Mouse (Mus musculus) G1E (cell line): ENCODE results near the gene Nsd2. TPM values are rescaled to one million over a fixed set of nuclear protein-coding genes. Genes with fewer than 3 reads are reported as not detected.

Experiments used
- ATAC-seq: 2 replicates; pipeline ENCODE4 v1.8.0; 2016; ENCODE audit warnings: mild to moderate bottlenecking; ENCODE audit not compliant: insufficient number of reproducible peaks, poor library complexity, low FRiP score, severe bottlenecking; ENCODE audit errors: extremely low read depth
- DNase-seq: peaks from one replicate; pipeline ENCODE4 v3.0.0; 2012; ENCODE audit warnings: low spot score
- H3K27me3 ChIP-seq: 2 replicates; pipeline ENCODE4 v1.6.1; 2012; ENCODE audit warnings: mild to moderate bottlenecking, low read length, inconsistent platforms; ENCODE audit not compliant: insufficient read depth
- H3K36me3 ChIP-seq: replicated peaks from 2 replicates; pipeline ENCODE3; 2012; ENCODE audit warnings: mild to moderate bottlenecking, inconsistent platforms
- H3K4me1 ChIP-seq: 2 replicates; pipeline ENCODE4 v1.6.1; 2012; ENCODE audit warnings: low read depth, low read length, inconsistent platforms, mixed read lengths; ENCODE audit not compliant: insufficient read depth
- H3K4me3 ChIP-seq: 2 replicates; pipeline ENCODE4 v1.5.1; 2012; ENCODE audit warnings: low read depth, mild to moderate bottlenecking, inconsistent platforms, low read length, moderate library complexity, mixed read lengths
- H3K9me3 ChIP-seq: replicated peaks from 2 replicates; pipeline ENCODE4 v1.6.1; 2012; ENCODE audit warnings: inconsistent platforms
- CTCF ChIP-seq: IDR thresholded peaks from 2 replicates; pipeline ENCODE4 v1.5.1; 2012; ENCODE audit warnings: low read depth, low read length, inconsistent platforms, mixed read lengths
- GATA1 ChIP-seq: IDR thresholded peaks from 2 replicates; pipeline ENCODE4 v1.6.1; 2012; ENCODE audit warnings: borderline replicate concordance, low read length, inconsistent platforms, mixed read lengths
- GATA2 ChIP-seq: IDR thresholded peaks from 2 replicates; pipeline ENCODE4 v1.6.1; 2012; ENCODE audit warnings: low read depth, low read length, inconsistent platforms, borderline replicate concordance
- POLR2AphosphoS5 ChIP-seq: IDR thresholded peaks from 2 replicates; pipeline ENCODE4 v1.6.1; 2012; ENCODE audit warnings: low read depth, low read length, inconsistent platforms; ENCODE audit not compliant: insufficient replicate concordance
- TAL1 ChIP-seq: conservative IDR thresholded peaks from 2 replicates; pipeline ENCODE4 v1.6.1; 2012; ENCODE audit warnings: low read depth, low read length, inconsistent platforms, mixed read lengths
- polyA plus RNA-seq: library from polyadenylated mRNA; stranded (reverse); fragments of >175 nt; gene quantifications from 2 replicates; pipeline ENCODE4 v1.2.3, GENCODE M21; 2012
- total RNA-seq, 2 experiments: library from RNA; stranded (forward) in 1 of 2; stranded (reverse) in 1 of 2; fragments of 200-1000 nt in 1 of 2; fragments of >200 nt in 1 of 2; fragmentation: Nextera tagmentation in 1 of 2; gene quantifications; 2 replicates each; pipeline ENCODE4 v1.2.3; 2014 to 2017

Nsd2 gene
- total and polyA plus RNA-seq, 3 experiments = 15.5 to 129 (median 99.6) TPM

- H3K27me3 ChIP-seq = no peaks in the 10 kb centered on the region
- no peaks in the 10 kb centered on the region for H3K9me3 ChIP-seq
- no peaks in the 10 kb centered on the region for H3K4me1 ChIP-seq
- H3K4me3 ChIP-seq = no peak overlapping the region
- no peak for DNase-seq
- TF ChIP-seq GATA2 = no peak
- no peak for TF ChIP-seq POLR2AphosphoS5
- no peak for TF ChIP-seq CTCF
- TF ChIP-seq GATA1 = no peak
- TF ChIP-seq TAL1 = no peak
- no peak for ATAC-seq
- peaks cover 89% of the 10 kb centered on the region for H3K36me3 ChIP-seq
Observed at GRCm38 (mm10) chr5:33857693-33858092, 37.2 kb downstream of the Nsd2 start.

DNA sequence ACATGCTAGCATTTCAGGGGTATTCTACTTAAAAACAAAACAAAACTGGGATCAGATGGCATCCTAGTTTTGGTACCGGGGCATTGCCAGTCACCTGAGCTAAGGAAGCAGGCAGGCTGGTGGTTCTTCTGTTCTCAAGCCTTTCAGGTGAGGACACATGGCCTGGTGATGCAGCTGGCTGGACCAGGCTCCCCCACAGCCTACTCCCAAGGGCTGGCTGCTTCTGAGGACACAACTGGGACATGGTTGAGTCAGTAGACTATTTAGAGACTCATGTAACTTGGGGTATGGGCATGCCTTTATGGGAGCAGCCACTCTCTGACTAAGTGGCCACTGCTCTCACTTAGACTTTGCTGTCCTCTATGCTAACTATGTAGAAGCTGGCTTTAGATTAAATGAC is 54.9 kb downstream of the Nsd2 start:
- Histone ChIP-seq H3K36me3 (peaks cover 88% of the 10 kb centered on the region), H3K9me3 (no peaks in the 10 kb centered on the region), H3K27me3 (no peaks in the 10 kb centered on the region), H3K4me1 (peaks cover 2% of the 10 kb centered on the region; the same call in 1 of the 2 replicates), H3K4me3 (no peak overlapping the region)
- no peak for ATAC-seq
- no peak for TF ChIP-seq GATA2
- DNase-seq = no peak

- Histone ChIP-seq H3K36me3 (peaks cover 96% of the 10 kb centered on the region), H3K4me3 (no peak overlapping the region), H3K9me3 (no peaks in the 10 kb centered on the region), H3K4me1 (no peaks in the 10 kb centered on the region), H3K27me3 (no peaks in the 10 kb centered on the region)
- DNase-seq (no peak), ATAC-seq (no peak)
- no peak for TF ChIP-seq TAL1
- no peak for TF ChIP-seq GATA2
- no peak for TF ChIP-seq CTCF
- no peak for TF ChIP-seq POLR2AphosphoS5
- TF ChIP-seq GATA1 = no peak
Observed at GRCm38 (mm10) chr5:33881118-33881517, 60.6 kb downstream of the Nsd2 start.

GRCm38 (mm10) chr5:33893406-33893805 is 72.9 kb downstream of the Nsd2 start:
- Histone ChIP-seq H3K4me3 (no peak overlapping the region), H3K27me3 (no peaks in the 10 kb centered on the region), H3K36me3 (peaks cover 96% of the 10 kb centered on the region), H3K9me3 (no peaks in the 10 kb centered on the region), H3K4me1 (no peaks in the 10 kb centered on the region)
- DNase-seq = no peak
- TF ChIP-seq GATA1 (no peak), TAL1 (no peak), POLR2AphosphoS5 (no peak), CTCF (no peak), GATA2 (no peak)
- no peak for ATAC-seq

GRCm38 (mm10) chr5:33895116-33895515 is 74.6 kb downstream of the Nsd2 start:
- Histone ChIP-seq H3K4me1 (no peaks in the 10 kb centered on the region), H3K36me3 (peaks cover 99% of the 10 kb centered on the region), H3K27me3 (no peaks in the 10 kb centered on the region), H3K9me3 (no peaks in the 10 kb centered on the region), H3K4me3 (no peak overlapping the region)
- ATAC-seq (no peak), DNase-seq (no peak)
- TF ChIP-seq CTCF = no peak
- no peak for TF ChIP-seq POLR2AphosphoS5
- TF ChIP-seq TAL1 = no peak
- TF ChIP-seq GATA2 = no peak
- no peak for TF ChIP-seq GATA1

DNA sequence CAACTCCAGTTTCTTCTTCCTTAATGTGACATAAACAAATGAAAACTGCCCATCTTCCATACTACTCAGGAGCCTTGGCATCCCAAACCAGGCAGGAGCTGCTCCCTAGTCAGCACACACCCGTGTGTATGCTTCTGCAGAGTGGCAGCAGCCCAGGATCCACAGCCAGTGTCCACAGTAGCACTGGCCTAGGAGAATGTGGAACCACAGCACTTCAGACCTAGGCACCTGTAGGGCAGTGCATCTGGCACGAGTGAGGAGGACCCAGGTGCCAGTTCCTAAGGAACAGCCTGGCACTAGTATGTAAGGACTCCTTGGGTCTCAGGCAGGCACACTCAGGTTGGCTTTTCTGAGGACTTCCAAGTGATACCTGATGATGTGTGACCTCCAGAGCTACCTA is 76.6 kb downstream of the Nsd2 start:
- Histone ChIP-seq H3K36me3 (peaks cover 99% of the 10 kb centered on the region), H3K4me3 (no peak overlapping the region), H3K27me3 (no peaks in the 10 kb centered on the region), H3K9me3 (no peaks in the 10 kb centered on the region), H3K4me1 (no peaks in the 10 kb centered on the region)
- TF ChIP-seq CTCF (no peak), GATA1 (no peak), GATA2 (no peak), POLR2AphosphoS5 (no peak), TAL1 (no peak)
- ATAC-seq (no peak), DNase-seq (no peak)

DNA sequence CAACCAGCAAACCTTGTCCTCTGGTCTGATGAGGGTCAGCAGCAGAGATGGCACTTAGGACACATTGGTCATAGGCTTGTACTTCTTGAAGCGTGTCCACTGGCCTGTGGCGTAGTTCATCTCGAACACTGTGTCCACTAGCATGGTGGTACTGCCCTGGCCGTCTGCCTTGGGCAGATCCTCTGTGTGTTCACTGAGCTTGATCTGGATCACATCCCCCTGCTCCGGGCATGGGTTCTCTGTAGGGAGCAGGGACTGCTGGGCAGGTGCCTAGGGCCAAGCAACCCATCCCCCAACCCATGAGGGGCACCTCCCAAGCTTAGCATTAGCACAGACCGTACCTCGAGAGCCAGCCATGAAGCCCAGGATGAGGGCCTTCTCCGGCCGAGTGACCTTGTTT is 78.1 kb downstream of the Nsd2 start:
- TF ChIP-seq TAL1 = no peak
- no peak for TF ChIP-seq CTCF
- no peak for TF ChIP-seq POLR2AphosphoS5
- TF ChIP-seq GATA1 = no peak
- no peak for TF ChIP-seq GATA2
- no peak for DNase-seq

More for the DNA sequence above, 78.1 kb downstream of the Nsd2 start:
- Histone ChIP-seq H3K27me3 (no peaks in the 10 kb centered on the region), H3K4me3 (no peak overlapping the region), H3K36me3 (peaks cover 96% of the 10 kb centered on the region), H3K4me1 (no peaks in the 10 kb centered on the region), H3K9me3 (no peaks in the 10 kb centered on the region)
- ATAC-seq = no peak
